Mouse (Mus musculus): ENCODE measurements around the gene Trp73.

DNA sequence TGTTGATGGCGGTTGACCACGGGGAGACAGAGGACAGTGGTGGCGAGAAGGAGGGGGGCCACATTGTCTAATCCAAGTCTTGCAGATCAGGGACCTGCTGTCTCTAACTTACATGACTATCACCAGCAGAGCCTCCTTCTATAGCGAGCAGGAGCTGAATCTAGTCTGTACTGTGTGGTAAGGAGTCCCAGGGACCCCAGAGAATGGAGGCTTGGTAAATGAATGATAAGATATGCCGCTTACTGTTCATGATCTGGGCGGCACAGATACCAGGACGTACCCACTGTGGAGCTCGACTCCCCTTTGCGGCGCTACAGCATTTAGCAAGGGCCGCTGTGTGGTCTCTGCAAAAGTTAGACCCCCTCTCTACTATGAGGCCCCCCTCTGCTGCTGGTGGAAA lies 18.2 kb downstream of the Trp73 start:
- TF ChIP-seq HCFC1 (IDR thresholded peaks at IDR 0.05; ENCODE audit: borderline replicate concordance, insufficient read depth, low read length) (no peak), MAFK (IDR thresholded peaks at IDR 0.05; ENCODE audit: insufficient read depth, low read depth, low read length) (no peak), ZC3H11A (IDR thresholded peaks at IDR 0.05; ENCODE audit: borderline replicate concordance, low read depth, low read length) (no peak), CHD2 (IDR thresholded peaks at IDR 0.05; ENCODE audit: low read depth, low read length) (no peak)
